Mouse (Mus musculus): ENCODE data around the gene Mvk. TPM values are rescaled to one million over a fixed set of nuclear protein-coding genes. Genes with fewer than 3 reads are reported as not detected.

The Mvk gene
- polyA plus RNA-seq, 1 experiment from 2014 or later: 76.9 TPM

- H3K36me3 ChIP-seq (replicated peaks; ENCODE audit: control insufficient read depth, insufficient read depth): no peaks in the 10 kb centered on the region
- ATAC-seq (ENCODE audit: low FRiP score): peak; percentile 2; the same call in 1 of the 2 replicates
- peak overlapping the region; percentile 44 for H3K4me2 ChIP-seq (replicated peaks)
- H3K27ac ChIP-seq: peak overlapping the region; percentile 82
- peaks cover 26% of the 10 kb centered on the region for H3K4me1 ChIP-seq (replicated peaks; ENCODE audit: control insufficient read depth, insufficient read depth, low read length)
- H3K4me3 ChIP-seq (replicated peaks; ENCODE audit: low read length): peak overlapping the region; percentile 20
- no peaks in the 10 kb centered on the region for H3K9me3 ChIP-seq (ENCODE audit: control insufficient read depth, low read length)
- no peaks in the 10 kb centered on the region for H3K27me3 ChIP-seq (ENCODE audit: control insufficient read depth, insufficient read depth, low read length)
- 2% methylated on average over 11 of the region's 11 CpGs for WGBS
- peak; percentile 33 for DNase-seq (ENCODE audit: low spot score)
- H3K9ac ChIP-seq: peak overlapping the region; percentile 44; the same call in 1 of the 2 replicates
These were observed 22.9 kb downstream of the Mvk start for GRCm38 (mm10) chr5:114467019-114467418.

DNA sequence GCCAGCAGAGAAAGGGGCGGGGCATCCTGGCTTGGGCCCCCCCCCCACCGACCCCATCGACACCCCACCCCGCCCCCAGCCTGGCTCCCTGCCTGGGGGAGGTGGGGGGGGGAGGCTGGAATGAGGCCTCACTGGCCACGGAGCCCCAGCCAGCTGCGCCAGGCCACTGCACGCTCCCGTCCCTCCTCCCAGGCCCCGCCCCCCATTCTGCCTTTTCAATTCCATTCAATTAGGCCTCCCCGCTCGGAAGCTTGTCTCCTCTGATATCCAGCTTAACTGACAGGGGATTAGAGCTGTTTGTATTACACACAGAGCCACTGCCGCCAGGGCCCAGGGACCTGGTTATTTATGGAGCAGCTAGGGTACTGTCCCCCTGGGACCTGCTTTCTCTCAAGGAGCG is 23.4 kb downstream of the Mvk start:
- ATAC-seq (ENCODE audit: low FRiP score) (peak; percentile 79), DNase-seq (ENCODE audit: low spot score) (peak; percentile 80)
- Histone ChIP-seq H3K27me3 (ENCODE audit: control insufficient read depth, insufficient read depth, low read length) (no peaks in the 10 kb centered on the region), H3K4me2 (replicated peaks) (peak overlapping the region; percentile 44), H3K9me3 (ENCODE audit: control insufficient read depth, low read length) (no peaks in the 10 kb centered on the region), H3K4me1 (replicated peaks; ENCODE audit: control insufficient read depth, insufficient read depth, low read length) (peaks cover 26% of the 10 kb centered on the region), H3K4me3 (replicated peaks; ENCODE audit: low read length) (peak overlapping the region; percentile 20), H3K36me3 (replicated peaks; ENCODE audit: control insufficient read depth, insufficient read depth) (no peaks in the 10 kb centered on the region), H3K27ac (peak overlapping the region; percentile 82), H3K9ac (peak overlapping the region; percentile 44)
- 0% methylated on average over 11 of the region's 13 CpGs for WGBS

DNA sequence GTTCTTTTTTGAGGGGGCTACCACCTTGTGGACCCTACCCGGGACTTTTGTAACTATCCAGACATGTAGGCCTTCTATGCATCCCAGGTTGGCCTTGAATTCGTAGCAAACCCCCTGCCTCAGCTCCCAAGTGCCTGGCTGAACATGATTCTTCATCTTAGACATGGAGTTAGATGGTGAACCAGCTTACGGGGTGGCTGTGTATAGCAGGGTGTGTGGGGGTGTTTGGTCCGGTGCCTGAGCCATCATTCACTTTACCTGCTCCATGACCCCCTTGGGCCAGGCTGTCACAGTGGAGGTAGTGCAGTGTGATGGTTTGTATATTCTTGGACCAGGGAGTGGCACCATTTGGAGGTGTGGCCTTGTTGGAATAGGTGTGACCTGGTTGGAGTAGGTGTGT is 23.9 kb downstream of the Mvk start:
- peak overlapping the region; percentile 44 for H3K9ac ChIP-seq
- H3K9me3 ChIP-seq (ENCODE audit: control insufficient read depth, low read length): no peaks in the 10 kb centered on the region
- no peaks in the 10 kb centered on the region for H3K27me3 ChIP-seq (ENCODE audit: control insufficient read depth, insufficient read depth, low read length)
- no peak for ATAC-seq (ENCODE audit: low FRiP score)
- H3K4me1 ChIP-seq (replicated peaks; ENCODE audit: control insufficient read depth, insufficient read depth, low read length): peaks cover 26% of the 10 kb centered on the region
- H3K4me2 ChIP-seq (replicated peaks): peak overlapping the region; percentile 44
- no peaks in the 10 kb centered on the region for H3K36me3 ChIP-seq (replicated peaks; ENCODE audit: control insufficient read depth, insufficient read depth)
- no peak for DNase-seq (ENCODE audit: low spot score)
- 55% methylated on average over 4 of the region's 4 CpGs for WGBS
- peak overlapping the region; percentile 82 for H3K27ac ChIP-seq
- no peak overlapping the region for H3K4me3 ChIP-seq (replicated peaks; ENCODE audit: low read length)

- DNase-seq (ENCODE audit: low spot score) (no peak), ATAC-seq (ENCODE audit: low FRiP score) (no peak)
- 86% methylated on average over 3 of the region's 3 CpGs for WGBS
- Histone ChIP-seq H3K4me3 (replicated peaks; ENCODE audit: low read length) (no peak overlapping the region), H3K9ac (no peak overlapping the region), H3K36me3 (replicated peaks; ENCODE audit: control insufficient read depth, insufficient read depth) (no peaks in the 10 kb centered on the region), H3K27ac (no peak overlapping the region), H3K27me3 (ENCODE audit: control insufficient read depth, insufficient read depth, low read length) (no peaks in the 10 kb centered on the region), H3K4me1 (replicated peaks; ENCODE audit: control insufficient read depth, insufficient read depth, low read length) (peaks cover 35% of the 10 kb centered on the region), H3K9me3 (ENCODE audit: control insufficient read depth, low read length) (no peaks in the 10 kb centered on the region), H3K4me2 (replicated peaks) (no peak overlapping the region)
These were observed 26.3 kb downstream of the Mvk start for GRCm38 (mm10) chr5:114470359-114470758.

- Histone ChIP-seq H3K9ac (no peak overlapping the region), H3K36me3 (replicated peaks; ENCODE audit: control insufficient read depth, insufficient read depth) (no peaks in the 10 kb centered on the region), H3K4me2 (replicated peaks) (peak overlapping the region; percentile 14; the same call in 1 of the 2 replicates), H3K27me3 (ENCODE audit: control insufficient read depth, insufficient read depth, low read length) (peaks cover 6% of the 10 kb centered on the region; the same call in 1 of the 2 replicates), H3K9me3 (ENCODE audit: control insufficient read depth, low read length) (no peaks in the 10 kb centered on the region), H3K4me3 (replicated peaks; ENCODE audit: low read length) (no peak overlapping the region), H3K4me1 (replicated peaks; ENCODE audit: control insufficient read depth, insufficient read depth, low read length) (peaks cover 13% of the 10 kb centered on the region), H3K27ac (no peak overlapping the region)
- DNase-seq (ENCODE audit: low spot score): peak; percentile 44
- WGBS: 26% methylated on average over 35 of the region's 35 CpGs
- ATAC-seq (ENCODE audit: low FRiP score): no peak
These were observed 30.8 kb downstream of the Mvk start for GRCm38 (mm10) chr5:114474741-114475491.

DNA sequence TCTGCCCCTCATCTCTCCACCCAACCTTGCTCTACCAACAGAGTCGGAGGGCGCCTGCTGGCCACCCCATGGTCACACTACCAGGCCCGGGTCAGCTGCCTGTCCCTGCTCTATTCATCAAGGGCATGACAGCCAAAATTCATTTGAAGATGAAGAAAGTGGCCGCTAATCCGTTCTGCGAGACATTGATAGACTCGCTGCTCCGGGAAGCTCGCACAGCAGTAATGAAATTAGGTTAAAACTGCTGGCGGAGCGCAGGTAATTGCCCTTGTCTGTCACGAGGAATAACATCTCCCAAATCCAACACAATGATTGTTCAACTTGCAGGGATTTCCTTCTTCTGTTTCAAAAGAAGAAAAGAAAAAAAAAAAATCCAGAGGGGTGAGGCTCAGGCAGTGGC is 34.2 kb downstream of the Mvk start:
- no peak overlapping the region for H3K27ac ChIP-seq
- DNase-seq (ENCODE audit: low spot score) (no peak), ATAC-seq (ENCODE audit: low FRiP score) (no peak)
- no peaks in the 10 kb centered on the region for H3K36me3 ChIP-seq (replicated peaks; ENCODE audit: control insufficient read depth, insufficient read depth)
- no peaks in the 10 kb centered on the region for H3K9me3 ChIP-seq (ENCODE audit: control insufficient read depth, low read length)
- H3K27me3 ChIP-seq (ENCODE audit: control insufficient read depth, insufficient read depth, low read length): peaks cover 6% of the 10 kb centered on the region; the same call in 1 of the 2 replicates
- H3K9ac ChIP-seq: no peak overlapping the region
- 57% methylated on average over 12 of the region's 12 CpGs for WGBS
- H3K4me2 ChIP-seq (replicated peaks): no peak overlapping the region
- H3K4me1 ChIP-seq (replicated peaks; ENCODE audit: control insufficient read depth, insufficient read depth, low read length): peaks cover 19% of the 10 kb centered on the region
- H3K4me3 ChIP-seq (replicated peaks; ENCODE audit: low read length): no peak overlapping the region

DNA sequence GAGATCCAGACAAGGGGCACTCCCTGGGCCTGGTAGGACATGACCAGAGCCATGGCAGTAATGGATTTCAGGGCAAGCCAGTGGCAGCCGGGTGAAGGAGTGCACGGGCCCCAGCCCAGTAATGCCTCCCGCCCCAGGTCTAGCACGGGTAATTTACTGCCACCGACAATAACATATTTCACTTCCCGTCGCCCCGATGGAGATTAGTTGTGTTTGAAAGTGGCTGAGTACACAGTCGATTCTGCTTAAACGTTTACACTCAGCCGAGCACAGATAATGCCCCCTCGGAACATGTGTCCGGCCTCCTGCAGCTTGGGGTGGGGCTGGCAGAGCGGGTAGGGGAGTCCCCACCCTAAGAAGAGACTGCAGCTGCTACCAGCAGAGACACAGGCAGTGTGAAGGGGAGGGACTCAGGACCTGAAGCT is 38.5 kb downstream of the Mvk start:
- H3K27ac ChIP-seq: no peak overlapping the region

GRCm38 (mm10) chr5:114485685-114486084 is 41.6 kb downstream of the Mvk start:
- Histone ChIP-seq H3K4me1 (replicated peaks; ENCODE audit: control insufficient read depth, insufficient read depth, low read length) (peaks cover 6% of the 10 kb centered on the region; the same call in 1 of the 2 replicates), H3K27ac (no peak overlapping the region), H3K4me3 (replicated peaks; ENCODE audit: low read length) (no peak overlapping the region), H3K9me3 (ENCODE audit: control insufficient read depth, low read length) (no peaks in the 10 kb centered on the region), H3K27me3 (ENCODE audit: control insufficient read depth, insufficient read depth, low read length) (no peaks in the 10 kb centered on the region), H3K9ac (no peak overlapping the region), H3K36me3 (replicated peaks; ENCODE audit: control insufficient read depth, insufficient read depth) (no peaks in the 10 kb centered on the region), H3K4me2 (replicated peaks) (no peak overlapping the region)
- WGBS: 92% methylated on average over 14 of the region's 14 CpGs
- DNase-seq (ENCODE audit: low spot score): no peak
- no peak for ATAC-seq (ENCODE audit: low FRiP score)

More for the DNA sequence above, 38.5 kb downstream of the Mvk start:
- H3K9me3 ChIP-seq (ENCODE audit: control insufficient read depth, low read length): no peaks in the 10 kb centered on the region
- H3K9ac ChIP-seq: no peak overlapping the region
- WGBS: 5% methylated on average over 14 of the region's 14 CpGs
- H3K4me3 ChIP-seq (replicated peaks; ENCODE audit: low read length): no peak overlapping the region
- H3K27me3 ChIP-seq (ENCODE audit: control insufficient read depth, insufficient read depth, low read length): no peaks in the 10 kb centered on the region
- no peak overlapping the region for H3K4me2 ChIP-seq (replicated peaks)
- peaks cover 10% of the 10 kb centered on the region; the same call in 1 of the 2 replicates for H3K4me1 ChIP-seq (replicated peaks; ENCODE audit: control insufficient read depth, insufficient read depth, low read length)
- H3K36me3 ChIP-seq (replicated peaks; ENCODE audit: control insufficient read depth, insufficient read depth): no peaks in the 10 kb centered on the region
- no peak for DNase-seq (ENCODE audit: low spot score)
- no peak for ATAC-seq (ENCODE audit: low FRiP score)

GRCm38 (mm10) chr5:114489570-114489969 is 45.5 kb downstream of the Mvk start:
- H3K4me2 ChIP-seq (replicated peaks): no peak overlapping the region
- no peaks in the 10 kb centered on the region for H3K27me3 ChIP-seq (ENCODE audit: control insufficient read depth, insufficient read depth, low read length)
- DNase-seq (ENCODE audit: low spot score): no peak
- ATAC-seq (ENCODE audit: low FRiP score): no peak
- H3K27ac ChIP-seq: no peak overlapping the region
- H3K36me3 ChIP-seq (replicated peaks; ENCODE audit: control insufficient read depth, insufficient read depth): no peaks in the 10 kb centered on the region
- WGBS: 83% methylated on average over 6 of the region's 6 CpGs
- H3K9me3 ChIP-seq (ENCODE audit: control insufficient read depth, low read length): no peaks in the 10 kb centered on the region
- H3K4me3 ChIP-seq (replicated peaks; ENCODE audit: low read length): no peak overlapping the region
- H3K4me1 ChIP-seq (replicated peaks; ENCODE audit: control insufficient read depth, insufficient read depth, low read length): no peaks in the 10 kb centered on the region
- no peak overlapping the region for H3K9ac ChIP-seq

Measured in hindbrain, embryonic 14.5 days (tissue).